Mouse (Mus musculus): ENCODE measurements around the gene Gm4303.
"Not testable (repeated sequence)": the region's sequence is repeated elsewhere in the genome, so short reads cannot be mapped to it uniquely, and the experiment has no call there.

DNA sequence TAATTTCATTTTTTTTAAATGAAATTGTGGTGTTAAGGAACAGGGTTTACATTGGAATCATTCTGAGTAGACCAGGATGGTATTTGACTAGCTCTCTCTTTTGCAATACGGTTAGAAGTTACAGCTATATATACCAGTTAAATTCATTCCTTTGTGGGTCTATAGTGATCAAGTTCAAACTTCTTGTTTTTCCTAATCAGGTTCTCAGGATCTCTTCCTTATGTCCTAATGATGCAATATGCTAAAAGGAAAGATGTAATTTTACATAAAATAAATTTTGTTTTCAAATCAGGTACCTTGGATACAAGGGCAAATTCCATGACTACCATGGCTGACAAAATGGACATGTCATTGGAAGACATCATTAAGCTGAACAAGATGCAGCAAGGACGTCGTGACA is at the start of gene Gm4303:
- not testable (repeated sequence) for TF ChIP-seq CTCF (conservative IDR thresholded peaks at IDR 0.05; ENCODE audit: insufficient read depth, insufficient read length, low read depth, low read length); POLR2A (IDR thresholded peaks at IDR 0.05; ENCODE audit: low read depth, low read length)
